Mouse (Mus musculus): ENCODE results near the gene Gab2. TPM values are rescaled to one million over a fixed set of nuclear protein-coding genes. Genes with fewer than 3 reads are reported as not detected.

Gene Gab2
- total RNA-seq, 4 experiments from 2014 or later: 3.6 to 7.0 (median 5.3) TPM

Other genes with a start within 250 kb of the Gab2 start
- gene Nars2, start 130.1 kb upstream of the Gab2 start, total RNA-seq (2022): 10 to 100 TPM in 1 of 4 experiments, 1 to 10 TPM in 3; 6.7 to 10.6 (median 8.0) TPM

Data from gastrocnemius, adult 8-10 months (tissue).